Mouse (Mus musculus) embryonic facial prominence, embryonic 12.5 days (tissue): Measurements from ENCODE around the gene Pi16. TPM values are rescaled to one million over a fixed set of nuclear protein-coding genes. Genes with fewer than 3 reads are reported as not detected.

Source experiments
- ATAC-seq: fragments of 200-750 bp; cut with Nextera tagmentation; 2 replicates; pipeline ENCODE4 v1.8.0; 2017; ENCODE audit not compliant: insufficient number of reproducible peaks, insufficient read depth, low FRiP score, low TSS enrichment
- H3K27ac ChIP-seq: fragments of 300-500 bp; sonication (generic); 2 replicates; pipeline ENCODE4 v1.5.1; 2016; ENCODE audit warnings: mild to moderate bottlenecking
- H3K27me3 ChIP-seq: fragments of 300-500 bp; sonication (generic); 2 replicates; pipeline ENCODE4 v1.6.1; 2016; ENCODE audit warnings: mild to moderate bottlenecking, moderate library complexity
- H3K36me3 ChIP-seq: fragments of 300-500 bp; sonication (generic); 2 replicates; pipeline ENCODE4 v1.6.1; 2016; ENCODE audit warnings: mild to moderate bottlenecking
- H3K4me1 ChIP-seq: fragments of 300-500 bp; sonication (generic); 2 replicates; pipeline ENCODE4 v1.6.1; 2016
- H3K4me2 ChIP-seq: fragments of 300-500 bp; sonication (generic); replicated peaks from 2 replicates; pipeline ENCODE4 v1.6.1; 2016; ENCODE audit warnings: mild to moderate bottlenecking, moderate library complexity
- H3K4me3 ChIP-seq: fragments of 300-500 bp; sonication (generic); 2 replicates; pipeline ENCODE4 v1.5.1; 2016; ENCODE audit warnings: mild to moderate bottlenecking
- H3K9ac ChIP-seq: fragments of 300-500 bp; sonication (generic); 2 replicates; pipeline ENCODE4 v1.6.1; 2016; ENCODE audit warnings: mild to moderate bottlenecking, moderate library complexity
- H3K9me3 ChIP-seq: fragments of 300-500 bp; sonication (generic); 2 replicates; pipeline ENCODE4 v1.6.1; 2016; ENCODE audit warnings: mild to moderate bottlenecking, moderate library complexity
- WGBS: fragments of 180-500 bp; shearing (Covaris S2); methylation state at CpG from one replicate; pipeline ENCODE4 v1.1.7; 2016; 5-methylcytosine and 5-hydroxymethylcytosine counted together
- polyA plus RNA-seq: library from polyadenylated mRNA; unstranded; fragments of >200 nt; fragmentation: Nextera tagmentation; extraction: Ambion mirVana; gene quantifications from 2 replicates; pipeline ENCODE4 v1.2.1, GENCODE M21; 2016

The Pi16 gene
- polyA plus RNA-seq, 1 experiment from 2014 or later = 0.49 TPM

DNA sequence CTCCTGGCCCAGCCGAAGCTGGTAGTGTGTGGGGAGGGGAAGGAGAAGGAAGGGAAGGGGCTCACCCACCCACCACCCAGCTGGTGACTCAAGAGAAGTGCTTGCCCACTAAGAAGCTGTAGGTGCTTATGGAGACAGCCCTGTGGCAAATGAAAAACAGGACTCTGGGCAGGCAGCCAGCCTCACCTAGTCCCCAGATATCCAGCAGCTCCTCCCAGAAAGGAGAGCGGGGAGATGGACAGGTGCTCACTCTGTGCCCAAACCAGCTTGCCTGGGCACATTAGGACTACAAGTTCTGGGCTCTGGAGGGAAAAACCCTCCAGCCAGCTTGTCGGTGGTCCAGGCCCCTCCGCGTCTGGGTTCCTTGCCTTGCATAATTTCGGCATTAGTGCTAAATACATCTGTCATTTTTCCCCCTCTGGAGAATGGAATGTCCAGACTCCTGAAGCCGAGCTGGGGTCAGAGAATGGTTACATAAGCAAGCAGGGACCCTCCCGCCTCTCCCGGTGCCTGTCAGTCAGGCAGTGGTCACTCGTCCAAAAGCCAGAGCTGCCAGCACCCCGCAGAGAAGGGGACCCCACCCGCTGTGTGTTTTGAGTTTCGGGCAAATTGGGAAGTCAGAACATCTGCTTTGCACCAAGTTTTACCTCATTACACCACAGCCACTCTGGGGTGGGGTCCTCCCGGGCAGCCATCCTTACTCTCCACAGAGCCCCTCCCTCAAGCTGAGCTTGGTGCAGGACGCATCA, 12.2 kb upstream of the Pi16 start:
- H3K4me1 ChIP-seq = peaks cover 45% of the 10 kb centered on the region
- WGBS = 12% methylated on average over 15 of the region's 15 CpGs
- H3K9me3 ChIP-seq = no peaks in the 10 kb centered on the region
- peaks cover 13% of the 10 kb centered on the region for H3K36me3 ChIP-seq
- H3K4me2 ChIP-seq = peak overlapping the region; percentile 26; the same call in 1 of the 2 replicates
- H3K9ac ChIP-seq = no peak overlapping the region
- H3K4me3 ChIP-seq = no peak overlapping the region
- no peaks in the 10 kb centered on the region for H3K27me3 ChIP-seq
- peak overlapping the region; percentile 71 for H3K27ac ChIP-seq
- no peak for ATAC-seq

DNA sequence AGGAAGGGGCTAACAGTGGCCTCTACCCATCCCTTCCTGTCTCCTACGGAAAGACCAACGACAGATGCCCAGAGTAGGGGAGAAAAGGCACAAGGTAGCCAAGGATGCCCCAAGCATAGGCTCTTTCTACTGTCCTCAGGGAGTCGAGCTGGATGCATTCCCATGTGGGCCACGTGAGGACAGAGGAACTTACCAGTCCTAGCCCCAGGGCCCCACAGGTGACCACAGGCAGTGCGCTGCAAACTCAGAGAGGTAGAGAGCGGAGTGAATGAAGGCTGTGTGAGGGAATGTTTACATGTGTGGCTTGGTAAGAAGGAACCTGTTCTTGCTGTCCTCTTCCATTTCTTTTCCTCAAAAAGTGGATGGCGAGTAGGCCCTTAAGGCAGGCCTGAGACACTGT, 11.6 kb upstream of the Pi16 start:
- peaks cover 46% of the 10 kb centered on the region for H3K4me1 ChIP-seq
- no peaks in the 10 kb centered on the region for H3K27me3 ChIP-seq
- H3K36me3 ChIP-seq = peaks cover 9% of the 10 kb centered on the region; the same call in 1 of the 2 replicates
- ATAC-seq = no peak
- no peaks in the 10 kb centered on the region for H3K9me3 ChIP-seq
- no peak overlapping the region for H3K9ac ChIP-seq
- H3K4me3 ChIP-seq = no peak overlapping the region
- 0 out of 2 replicates have a peak overlapping the region, but pooled peaks have one; percentile 67 for H3K27ac ChIP-seq
- WGBS = 52% methylated on average over 7 of the region's 7 CpGs
- peak overlapping the region; percentile 26; the same call in 1 of the 2 replicates for H3K4me2 ChIP-seq

DNA sequence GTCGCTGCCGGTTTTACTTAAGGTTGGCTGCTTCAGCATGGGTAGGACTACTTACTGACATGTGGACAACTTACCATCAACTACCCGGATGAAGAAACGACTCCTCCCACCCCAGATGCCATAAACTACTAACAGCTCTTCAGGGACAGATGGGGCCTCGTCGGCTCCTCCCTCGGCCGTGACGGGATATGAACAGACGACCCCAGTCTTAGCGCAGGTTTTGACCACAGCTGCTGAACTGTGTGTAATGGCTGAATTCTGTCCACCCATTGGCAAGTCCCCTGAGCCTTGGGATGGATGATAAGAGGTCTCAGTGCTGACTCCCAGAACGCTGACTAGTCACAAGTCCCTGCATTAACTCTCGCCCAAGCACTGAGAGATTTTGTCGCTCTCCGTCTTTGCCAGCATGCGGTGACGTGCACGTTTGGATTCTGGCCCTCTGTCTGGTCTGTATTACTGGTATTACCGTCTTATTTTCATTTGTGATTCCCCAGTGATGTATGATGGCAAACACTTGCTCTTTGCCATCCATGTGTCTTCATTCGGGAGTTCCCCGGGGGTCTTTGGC, 7.3 kb upstream of the Pi16 start:
- WGBS = 78% methylated on average over 21 of the region's 21 CpGs

DNA sequence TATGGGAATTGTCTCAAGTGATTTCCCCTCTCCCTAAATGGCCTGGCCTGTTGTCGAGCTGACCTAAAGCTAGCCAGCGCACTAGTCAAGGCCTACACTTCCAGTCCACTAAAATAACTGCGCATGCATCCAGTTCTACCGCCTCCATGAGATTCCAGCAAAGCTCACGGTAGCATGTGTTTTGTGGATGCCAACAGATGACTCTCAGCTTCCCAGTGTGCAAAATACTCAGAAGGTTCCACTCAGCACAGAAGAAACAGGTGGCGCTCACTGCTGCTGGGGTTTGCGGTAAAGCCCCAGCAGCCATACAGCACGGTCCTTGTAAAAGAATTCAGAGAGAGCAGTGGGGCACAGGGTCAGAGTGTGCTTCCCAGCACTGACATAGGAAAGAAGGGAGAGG, 5.9 kb upstream of the Pi16 start:
- Histone ChIP-seq H3K27ac (no peak overlapping the region), H3K9ac (no peak overlapping the region), H3K4me1 (0 out of 2 replicates have a peak, but pooled peaks cover 5% of the 10 kb centered on the region), H3K9me3 (0 out of 2 replicates have a peak, but pooled peaks cover 4% of the 10 kb centered on the region), H3K27me3 (no peaks in the 10 kb centered on the region), H3K4me3 (no peak overlapping the region), H3K4me2 (no peak overlapping the region), H3K36me3 (no peaks in the 10 kb centered on the region)
- WGBS = 85% methylated on average over 8 of the region's 8 CpGs
- ATAC-seq = no peak

More for the DNA sequence above, 7.3 kb upstream of the Pi16 start:
- Histone ChIP-seq H3K4me1 (peaks cover 17% of the 10 kb centered on the region), H3K27ac (no peak overlapping the region), H3K4me3 (no peak overlapping the region), H3K9me3 (0 out of 2 replicates have a peak, but pooled peaks cover 4% of the 10 kb centered on the region), H3K36me3 (no peaks in the 10 kb centered on the region), H3K9ac (no peak overlapping the region), H3K4me2 (no peak overlapping the region), H3K27me3 (no peaks in the 10 kb centered on the region)
- ATAC-seq = no peak

DNA sequence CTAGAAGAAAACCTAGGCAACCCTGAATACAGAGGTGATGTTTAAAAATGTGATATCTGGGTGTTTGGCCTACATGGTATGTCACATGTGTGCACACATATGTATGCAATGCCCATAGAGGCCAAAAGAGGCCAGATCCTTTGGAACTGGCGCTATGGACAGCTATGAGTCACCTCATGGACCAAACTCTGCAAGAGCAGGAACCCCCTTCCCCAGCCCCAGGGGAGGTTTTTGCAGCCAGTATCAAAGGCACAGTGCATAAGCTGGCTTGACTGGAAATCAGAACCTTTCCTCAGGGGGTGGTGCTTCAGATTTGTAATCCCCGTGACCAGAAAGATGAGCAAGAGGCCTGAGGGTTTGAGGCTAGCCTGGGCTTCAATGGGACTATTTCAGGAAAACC, 5.4 kb upstream of the Pi16 start:
- Histone ChIP-seq H3K27ac (no peak overlapping the region), H3K9ac (no peak overlapping the region), H3K9me3 (0 out of 2 replicates have a peak, but pooled peaks cover 4% of the 10 kb centered on the region), H3K36me3 (no peaks in the 10 kb centered on the region), H3K27me3 (no peaks in the 10 kb centered on the region), H3K4me3 (no peak overlapping the region), H3K4me2 (no peak overlapping the region), H3K4me1 (0 out of 2 replicates have a peak, but pooled peaks cover 5% of the 10 kb centered on the region)
- WGBS = 86% methylated on average over 2 of the region's 2 CpGs
- no peak for ATAC-seq

DNA sequence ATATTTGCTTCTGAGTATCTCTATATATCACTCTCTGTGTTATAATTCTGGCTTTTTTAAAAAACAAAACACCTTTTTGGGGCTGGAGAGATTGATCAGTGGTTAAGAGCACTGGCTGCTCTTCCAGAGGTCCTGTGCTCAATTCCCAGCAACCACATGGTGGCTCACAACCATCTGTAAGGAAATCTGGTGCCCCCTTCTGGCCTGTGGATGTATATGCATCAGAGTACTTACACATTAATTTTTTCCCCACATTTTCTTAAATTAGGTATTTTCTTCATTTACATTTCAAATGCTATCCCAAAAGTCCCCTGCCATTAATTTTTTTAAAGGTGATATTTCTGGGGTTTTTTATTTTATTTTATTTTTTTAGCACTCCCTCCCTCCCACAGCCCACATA, 4.2 kb upstream of the Pi16 start:
- H3K9ac ChIP-seq = no peak overlapping the region

DNA sequence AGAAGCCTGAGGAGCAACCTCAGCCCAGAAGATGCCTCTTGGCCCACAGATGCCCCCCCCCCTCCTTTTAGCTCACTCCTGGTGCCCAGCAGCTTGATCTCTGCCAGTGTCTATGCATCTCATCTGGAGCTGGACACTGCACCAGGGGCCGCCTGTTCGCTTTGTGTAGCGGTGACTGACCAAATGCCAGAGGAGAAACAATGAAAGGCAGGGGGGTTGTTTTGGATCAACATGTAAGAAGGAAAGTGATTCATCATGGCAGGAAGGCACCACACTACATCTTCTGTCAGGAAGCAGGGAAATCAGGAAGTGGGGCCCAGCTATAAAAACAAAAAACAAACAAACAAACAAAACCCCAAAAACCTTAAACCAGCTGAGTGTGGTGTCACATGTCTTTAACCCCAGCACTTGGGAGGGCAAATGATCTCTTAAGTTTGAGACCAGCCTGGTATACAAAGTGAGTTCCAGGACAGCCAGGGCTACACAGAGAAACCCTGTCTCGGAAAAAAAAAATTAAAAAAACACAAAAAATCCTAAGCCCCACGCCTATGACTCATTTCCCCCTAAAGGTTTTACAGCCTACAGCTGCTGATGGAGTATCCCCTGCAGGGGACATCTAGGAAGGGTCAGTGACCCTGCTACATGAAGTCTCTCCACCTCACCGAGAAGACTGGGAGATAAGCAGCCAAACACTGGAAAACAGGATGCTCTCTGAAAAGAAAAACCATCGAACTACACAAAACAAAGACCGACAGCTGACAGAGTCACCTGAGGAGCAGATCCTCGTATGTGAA, 1.6 kb upstream of the Pi16 start:
- H3K4me1 ChIP-seq = 0 out of 2 replicates have a peak, but pooled peaks cover 3% of the 10 kb centered on the region
- peaks cover 10% of the 10 kb centered on the region for H3K27me3 ChIP-seq
- no peak overlapping the region for H3K4me2 ChIP-seq
- ATAC-seq = no peak
- no peaks in the 10 kb centered on the region for H3K36me3 ChIP-seq
- H3K4me3 ChIP-seq = no peak overlapping the region
- WGBS = 36% methylated on average over 9 of the region's 9 CpGs
- H3K9ac ChIP-seq = no peak overlapping the region
- no peak overlapping the region for H3K27ac ChIP-seq
- H3K9me3 ChIP-seq = 0 out of 2 replicates have a peak, but pooled peaks cover 4% of the 10 kb centered on the region

More for the DNA sequence above, 4.2 kb upstream of the Pi16 start:
- no peak overlapping the region for H3K27ac ChIP-seq
- H3K4me3 ChIP-seq = no peak overlapping the region
- H3K36me3 ChIP-seq = no peaks in the 10 kb centered on the region
- H3K4me2 ChIP-seq = no peak overlapping the region
- no peak for ATAC-seq
- H3K4me1 ChIP-seq = 0 out of 2 replicates have a peak, but pooled peaks cover 5% of the 10 kb centered on the region
- H3K9me3 ChIP-seq = 0 out of 2 replicates have a peak, but pooled peaks cover 4% of the 10 kb centered on the region
- H3K27me3 ChIP-seq = no peaks in the 10 kb centered on the region

DNA sequence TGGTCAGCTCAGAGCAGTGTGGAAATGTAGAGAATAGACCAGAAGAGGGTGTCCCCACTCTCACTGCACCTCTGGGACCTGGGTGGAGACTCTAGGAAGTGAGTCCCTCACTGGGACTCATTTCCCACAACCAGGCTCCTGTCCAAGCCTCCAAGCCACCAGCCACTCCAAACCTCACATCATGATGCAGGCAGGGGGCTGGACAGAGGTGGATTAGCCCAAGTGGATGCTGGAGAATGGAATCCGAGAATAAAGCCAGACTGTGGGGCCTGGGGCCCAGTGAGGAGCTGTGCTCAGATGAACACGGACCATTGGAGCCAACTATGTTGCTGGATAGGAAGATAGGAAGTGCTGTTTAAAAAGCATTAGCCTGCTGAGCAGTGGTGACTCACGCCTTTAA, 589 bp upstream of the Pi16 start:
- 74% methylated on average over 3 of the region's 3 CpGs for WGBS
- Histone ChIP-seq H3K27ac (no peak overlapping the region), H3K4me1 (peaks cover 5% of the 10 kb centered on the region), H3K9ac (no peak overlapping the region), H3K4me2 (no peak overlapping the region), H3K36me3 (no peaks in the 10 kb centered on the region), H3K4me3 (no peak overlapping the region), H3K27me3 (peaks cover 20% of the 10 kb centered on the region), H3K9me3 (0 out of 2 replicates have a peak, but pooled peaks cover 4% of the 10 kb centered on the region)
- ATAC-seq = no peak

DNA sequence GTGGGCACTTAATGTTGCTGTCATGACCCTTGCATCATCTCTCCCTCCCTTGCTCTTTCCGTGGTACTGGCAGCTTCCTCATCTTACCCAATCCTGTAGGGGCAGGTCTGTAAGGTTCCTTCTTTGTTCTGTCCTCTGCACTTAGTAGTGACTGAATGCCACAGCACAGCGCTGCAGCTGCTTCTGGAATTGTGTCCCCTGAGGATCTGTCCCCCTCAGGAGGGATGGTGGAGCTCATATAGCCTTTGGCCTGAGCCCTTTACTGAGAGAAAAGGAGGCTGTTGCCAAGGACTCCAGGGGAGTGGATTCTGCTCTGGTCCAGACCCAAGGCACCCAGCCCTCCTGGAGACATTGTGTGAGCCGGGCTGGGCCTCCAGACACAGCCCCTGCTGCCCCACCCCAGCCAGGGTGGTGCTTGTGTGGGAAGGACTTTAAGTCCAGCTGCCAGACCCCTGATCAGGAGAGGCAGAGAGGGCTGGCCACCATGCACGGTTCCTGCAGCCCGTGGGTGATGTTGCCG, 1.3 kb downstream of the Pi16 start:
- Histone ChIP-seq H3K4me3 (no peak overlapping the region), H3K9ac (no peak overlapping the region; the same call in 1 of the 2 replicates), H3K27ac (no peak overlapping the region), H3K4me2 (no peak overlapping the region), H3K4me1 (peaks cover 16% of the 10 kb centered on the region), H3K36me3 (no peaks in the 10 kb centered on the region), H3K9me3 (no peaks in the 10 kb centered on the region), H3K27me3 (peaks cover 32% of the 10 kb centered on the region)
- WGBS = 45% methylated on average over 6 of the region's 6 CpGs
- ATAC-seq = no peak

DNA sequence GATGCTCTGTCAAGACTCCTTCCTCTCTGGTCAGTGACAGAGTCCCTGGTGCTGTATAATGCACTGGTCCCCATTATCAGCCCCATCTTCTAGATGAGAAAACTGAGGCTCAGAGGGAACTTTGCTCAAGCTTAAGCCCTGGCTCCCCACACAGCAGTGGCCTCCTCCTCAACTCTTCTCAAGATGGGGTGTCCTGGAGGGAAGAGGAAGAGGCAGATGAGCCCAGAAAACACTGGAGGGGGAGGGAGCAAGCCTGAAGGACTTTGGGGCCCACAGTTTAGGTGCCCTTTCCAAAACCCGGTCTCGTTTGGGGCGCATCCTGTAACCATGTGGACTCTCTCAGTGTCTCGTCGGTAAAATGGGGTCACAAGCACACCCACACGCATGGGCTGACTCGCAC, 2.0 kb downstream of the Pi16 start:
- ATAC-seq = no peak
- no peak overlapping the region for H3K4me3 ChIP-seq
- no peak overlapping the region for H3K9ac ChIP-seq
- H3K4me1 ChIP-seq = peaks cover 16% of the 10 kb centered on the region
- H3K27me3 ChIP-seq = peaks cover 35% of the 10 kb centered on the region
- H3K9me3 ChIP-seq = no peaks in the 10 kb centered on the region
- WGBS = 83% methylated on average over 7 of the region's 7 CpGs
- no peaks in the 10 kb centered on the region for H3K36me3 ChIP-seq
- no peak overlapping the region for H3K27ac ChIP-seq
- no peak overlapping the region for H3K4me2 ChIP-seq

DNA sequence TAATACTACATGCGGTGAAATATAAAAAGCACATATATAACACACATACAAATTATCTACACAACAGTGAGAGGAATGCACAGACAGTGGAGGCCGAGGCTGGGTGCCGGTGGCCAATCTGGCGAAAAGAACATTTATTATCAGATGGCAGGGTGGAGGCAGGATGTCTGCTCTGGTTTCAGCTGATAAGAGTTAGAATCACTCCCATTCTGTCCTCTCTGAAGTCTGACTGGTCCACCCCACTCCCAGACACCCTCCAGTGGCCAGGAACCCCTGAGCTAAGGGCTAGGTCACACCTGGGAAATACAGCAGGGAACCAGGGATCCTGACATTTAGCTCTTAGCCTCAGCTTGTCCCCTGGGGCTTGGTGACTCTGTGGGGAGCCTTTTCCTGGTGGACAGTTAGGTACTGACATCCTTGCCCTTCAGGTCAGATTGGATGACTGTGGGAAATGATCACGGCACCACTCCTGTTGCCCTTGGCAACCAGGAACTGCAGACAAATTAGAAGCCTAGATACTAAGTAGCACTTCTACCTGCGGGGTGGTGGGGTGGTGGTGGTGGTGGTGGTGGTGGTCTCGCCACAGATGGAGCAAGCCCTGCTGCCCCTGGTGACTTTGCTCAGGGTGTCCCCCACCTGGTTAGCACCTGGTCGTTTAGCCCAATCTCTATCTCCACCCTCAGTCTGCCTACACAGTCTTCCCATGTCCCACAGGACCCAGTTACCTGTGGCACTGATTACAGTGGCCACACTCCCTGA, 2.6 kb downstream of the Pi16 start:
- Histone ChIP-seq H3K4me3 (no peak overlapping the region), H3K27me3 (peaks cover 35% of the 10 kb centered on the region), H3K9me3 (no peaks in the 10 kb centered on the region), H3K4me2 (no peak overlapping the region), H3K9ac (no peak overlapping the region), H3K27ac (no peak overlapping the region), H3K4me1 (peaks cover 16% of the 10 kb centered on the region), H3K36me3 (no peaks in the 10 kb centered on the region)
- no peak for ATAC-seq
- WGBS = 64% methylated on average over 8 of the region's 8 CpGs
